Mouse (Mus musculus): Measurements from ENCODE around the gene Vgll3.

- TF ChIP-seq MAX (IDR thresholded peaks at IDR 0.05; ENCODE audit: low read depth) = no peak
- TF ChIP-seq E2F4 (IDR thresholded peaks at IDR 0.05; ENCODE audit: insufficient read depth) = no peak
- no peak for TF ChIP-seq USF1 (IDR thresholded peaks at IDR 0.05; ENCODE audit: low read depth)
- no peak for TF ChIP-seq POLR2A (IDR thresholded peaks at IDR 0.05; ENCODE audit: insufficient read length, low read depth)
- TF ChIP-seq REST (IDR thresholded peaks at IDR 0.05; ENCODE audit: insufficient read depth, insufficient read length) = no peak
- no peak for TF ChIP-seq TCF12 (IDR thresholded peaks at IDR 0.05; ENCODE audit: insufficient read depth, poor library complexity, severe bottlenecking)
- TF ChIP-seq CEBPB (IDR thresholded peaks at IDR 0.05; ENCODE audit: insufficient read depth, poor library complexity, severe bottlenecking) = no peak
- TF ChIP-seq POLR2AphosphoS2 (IDR thresholded peaks at IDR 0.05; ENCODE audit: insufficient read length, low read depth) = no peak
- no peak for TF ChIP-seq MYOD1 (IDR thresholded peaks at IDR 0.05; ENCODE audit: control insufficient read depth in 1 of 3, insufficient read length in 2 of 3, low read depth in 2 of 3)
- peak; percentile 45 for TF ChIP-seq SRF (IDR thresholded peaks at IDR 0.05; ENCODE audit: control insufficient read depth, insufficient read length, low read depth)
Measured at GRCm38 (mm10) chr16:65867927-65868326, 52.9 kb downstream of the Vgll3 start.

Measured in myocyte (in vitro differentiated cells).